Mouse (Mus musculus): Measurements from ENCODE around the gene Tm6sf2.

The Tm6sf2 gene

GRCm38 (mm10) chr8:70092786-70093185 lies 20.1 kb downstream of the Tm6sf2 start:
- DNase-seq, result no peak

DNA sequence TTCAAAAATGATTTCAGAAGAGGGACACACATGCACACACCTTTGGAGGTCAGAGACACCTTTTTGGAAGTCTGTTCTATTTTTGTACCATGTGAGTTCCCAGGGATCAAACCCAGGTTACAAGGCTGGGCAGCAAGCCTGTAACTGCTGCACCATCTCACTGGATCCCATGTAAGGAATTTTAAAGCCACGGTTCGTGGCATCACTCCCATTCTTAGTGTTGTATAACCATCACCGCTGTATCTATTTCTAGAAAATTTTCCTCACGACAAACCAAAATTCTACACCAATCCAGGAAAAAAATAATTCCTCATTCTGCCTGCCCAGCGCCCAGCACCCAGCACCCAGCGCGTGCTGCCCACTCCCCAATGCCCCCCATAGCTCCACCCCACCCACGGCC lies 26.6 kb downstream of the Tm6sf2 start:
- DNase-seq, result no peak

DNA sequence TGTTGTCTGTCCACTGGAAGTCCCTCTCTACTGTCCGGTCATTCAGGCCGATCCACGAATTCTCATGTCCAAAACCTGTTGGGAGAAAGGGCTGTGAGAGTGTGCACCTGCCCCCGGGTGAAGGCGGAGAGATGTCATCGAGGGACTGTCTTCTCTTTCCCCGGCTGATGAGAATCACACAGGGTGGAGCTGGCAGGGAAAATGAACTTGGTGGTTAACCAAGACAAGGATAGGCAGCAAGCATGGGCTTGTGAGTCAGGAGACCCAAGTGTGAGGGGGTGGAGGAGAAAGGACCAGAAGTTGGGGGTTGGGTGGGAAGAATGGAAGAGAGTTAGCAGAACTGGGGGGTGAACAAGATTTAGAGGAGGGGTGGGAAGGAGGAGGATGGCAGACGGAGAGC lies 27.5 kb downstream of the Tm6sf2 start:
- no peak for DNase-seq

DNA sequence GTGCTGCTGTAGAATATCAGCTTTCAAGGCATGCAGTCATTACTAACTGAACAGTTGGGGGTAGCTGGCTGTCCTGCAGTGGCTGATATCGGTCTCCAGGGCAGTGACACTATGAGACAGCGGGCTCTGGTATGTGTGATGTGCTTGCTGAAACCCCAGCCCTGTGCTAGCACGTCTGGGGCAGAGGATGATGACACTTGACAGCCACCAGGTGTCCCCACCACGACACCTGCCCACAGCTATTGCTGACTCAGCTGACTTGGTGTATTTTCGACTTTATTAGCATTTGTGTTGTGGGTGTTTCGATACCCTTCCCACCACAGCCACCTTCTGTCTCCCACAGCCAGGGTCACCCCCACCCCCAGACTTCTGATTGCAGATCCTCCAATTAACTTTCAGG lies 31.8 kb downstream of the Tm6sf2 start:
- DNase-seq, result no peak

DNA sequence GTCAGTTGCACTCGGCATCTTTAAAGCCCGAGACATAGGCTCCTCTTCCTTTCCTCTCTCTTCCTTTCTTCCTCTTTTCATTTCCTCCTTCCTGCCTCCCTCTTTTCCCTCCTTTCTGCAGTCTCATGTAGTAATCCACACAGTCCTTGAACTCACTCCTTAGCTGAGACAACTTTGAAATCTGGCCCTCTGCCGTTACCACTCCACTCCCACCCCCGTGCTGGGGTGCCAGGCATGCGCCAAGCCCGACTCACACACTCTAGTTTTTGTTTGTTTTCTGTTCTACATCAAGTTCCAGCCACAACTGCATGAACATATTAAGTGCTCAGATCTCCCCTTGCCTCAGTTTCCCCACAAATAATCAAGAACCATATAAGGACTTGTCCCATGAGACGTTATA lies 32.2 kb downstream of the Tm6sf2 start:
- no peak for DNase-seq

DNA sequence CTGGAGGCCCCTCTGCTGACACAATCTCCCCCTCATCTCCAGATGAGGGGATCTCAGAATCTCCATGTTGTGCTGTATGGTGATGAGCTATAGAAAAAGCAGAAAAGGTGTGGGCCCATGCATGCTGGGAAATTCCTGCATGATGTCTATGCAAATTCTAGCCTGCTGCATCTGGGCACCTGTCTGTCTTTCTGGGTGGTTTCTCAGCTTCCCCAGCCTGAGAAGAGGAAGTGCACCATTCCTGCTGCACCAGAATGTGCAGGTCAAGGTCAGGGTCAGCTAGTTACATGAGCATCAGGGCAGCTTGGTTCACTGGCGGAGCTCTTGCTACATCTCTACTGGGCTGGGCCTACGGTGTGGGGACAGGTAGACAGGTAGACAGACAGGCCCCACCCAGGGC lies 37.7 kb downstream of the Tm6sf2 start:
- DNase-seq, result no peak

GRCm38 (mm10) chr8:70111192-70111795 lies 38.6 kb downstream of the Tm6sf2 start:
- DNase-seq, result no peak

DNA sequence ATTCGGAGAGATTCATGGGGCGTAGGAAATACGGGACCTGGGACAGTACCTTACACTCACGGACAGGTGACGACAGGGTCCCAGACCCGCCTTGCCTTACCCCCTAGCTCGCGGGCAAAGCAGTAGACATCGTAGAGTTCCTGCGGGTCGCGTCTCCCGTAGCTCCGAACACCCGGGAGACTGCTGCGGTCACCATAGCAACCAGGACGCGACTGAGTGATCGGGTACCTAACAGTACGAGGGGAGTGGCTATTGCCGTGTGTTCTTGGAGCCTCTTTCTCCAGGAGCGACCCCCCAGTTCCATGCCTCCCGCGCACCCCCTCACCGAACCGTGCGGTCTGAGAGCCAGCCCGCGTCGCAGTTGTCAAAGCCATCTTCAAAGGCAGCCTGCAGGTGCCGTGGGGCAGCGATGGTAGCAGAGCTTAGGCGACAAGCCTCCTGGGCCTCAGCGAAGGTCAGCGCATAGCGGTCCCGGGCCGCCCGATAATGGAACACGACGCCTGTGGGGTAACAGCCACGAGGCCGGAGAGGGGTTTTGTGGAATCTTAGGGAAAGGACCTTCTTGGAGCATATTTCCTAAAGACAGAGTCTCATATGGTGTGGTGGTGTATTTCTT lies 39.8 kb downstream of the Tm6sf2 start:
- no peak for DNase-seq

- no peak for DNase-seq
Observed at GRCm38 (mm10) chr8:70114488-70114887, 41.8 kb downstream of the Tm6sf2 start.

DNA sequence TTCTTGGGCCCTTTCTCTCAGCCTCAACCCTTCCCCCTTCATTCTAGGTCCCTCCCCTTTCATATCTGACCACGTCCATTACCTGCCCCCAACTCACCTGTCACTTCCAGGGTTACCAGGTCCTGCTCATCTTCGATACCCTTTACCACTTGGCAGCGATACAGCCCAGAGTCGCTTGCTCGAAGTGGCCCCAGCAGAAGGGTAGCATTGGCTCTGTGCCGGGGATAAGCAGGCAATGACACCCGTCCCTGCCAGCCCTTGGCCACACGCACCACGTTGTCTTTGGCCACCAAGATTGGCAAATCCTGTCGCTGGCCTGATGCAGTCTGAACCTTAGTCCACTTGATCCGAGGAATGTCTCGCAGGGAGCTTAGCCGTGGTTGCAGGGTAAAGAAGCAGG lies 42.2 kb downstream of the Tm6sf2 start:
- DNase-seq, result no peak

DNA sequence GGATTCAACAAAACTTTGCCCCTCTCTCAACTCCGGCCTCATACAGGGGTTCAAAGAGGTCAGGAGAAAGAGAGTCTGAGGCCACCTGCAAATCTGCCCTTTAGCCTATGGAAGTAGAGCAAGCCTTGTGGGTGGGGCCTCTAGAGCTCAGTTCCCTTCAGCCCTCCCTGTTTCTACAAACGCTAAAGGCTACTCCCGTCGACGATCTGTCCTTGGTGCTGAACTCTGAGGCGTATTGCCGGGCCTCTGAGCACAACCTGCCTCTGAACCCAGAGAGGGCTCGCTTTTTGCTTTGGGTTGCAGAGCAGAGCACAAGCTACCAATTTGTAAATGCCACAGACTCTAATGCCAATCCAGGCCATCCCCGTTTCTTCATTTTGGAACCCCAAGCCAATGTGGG lies 44.9 kb downstream of the Tm6sf2 start:
- DNase-seq, result no peak

GRCm38 (mm10) chr8:70118726-70119700 lies 46.3 kb downstream of the Tm6sf2 start:
- no peak for DNase-seq

DNA sequence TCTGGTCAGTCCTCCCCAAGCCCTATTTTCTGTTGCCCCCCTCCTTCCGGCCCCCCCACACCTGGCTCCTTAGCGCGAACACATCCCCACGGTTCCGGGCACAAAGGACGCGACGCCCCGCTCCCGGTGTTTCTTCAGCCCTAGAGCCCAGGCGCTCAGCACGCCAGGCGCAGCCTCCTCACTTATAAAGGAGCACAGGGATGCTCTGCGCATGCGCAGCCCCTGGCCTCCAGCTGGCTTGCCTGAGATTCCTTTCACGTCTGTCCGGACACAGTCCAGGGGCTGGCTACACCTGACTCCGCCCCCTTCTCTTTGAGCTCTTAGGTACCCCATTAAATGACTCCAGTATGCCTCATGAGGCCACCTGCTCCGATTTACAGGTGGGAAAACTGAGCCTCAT lies 47.9 kb downstream of the Tm6sf2 start, which contains the start of gene Ncan:
Gene Ncan (minus strand): TSS at position 207 of the 400 bp plus-strand sequence.
- DNase-seq, result peak; percentile 83

GRCm38 (mm10) chr8:70122863-70123262 lies 50.1 kb downstream of the Tm6sf2 start:
- no peak for DNase-seq

DNA sequence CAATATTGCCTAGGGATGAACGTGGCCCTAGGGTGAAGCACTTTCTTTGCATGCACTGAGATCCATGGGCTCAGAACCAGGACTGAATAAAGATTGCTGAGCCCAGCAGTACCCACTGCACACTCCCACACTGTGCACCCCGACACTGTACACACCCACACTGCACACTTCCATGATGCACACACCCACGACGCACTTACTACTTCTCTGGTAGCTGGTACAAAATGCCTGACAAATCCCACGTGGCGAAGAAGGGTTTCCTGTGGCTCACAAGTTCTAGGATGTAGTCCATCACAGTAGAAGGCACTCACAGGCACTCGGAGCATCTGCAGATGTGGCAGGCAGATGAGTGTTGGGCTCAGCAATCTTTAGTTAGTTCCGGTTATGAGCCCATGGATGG lies 52.3 kb downstream of the Tm6sf2 start:
- no peak for DNase-seq

DNA sequence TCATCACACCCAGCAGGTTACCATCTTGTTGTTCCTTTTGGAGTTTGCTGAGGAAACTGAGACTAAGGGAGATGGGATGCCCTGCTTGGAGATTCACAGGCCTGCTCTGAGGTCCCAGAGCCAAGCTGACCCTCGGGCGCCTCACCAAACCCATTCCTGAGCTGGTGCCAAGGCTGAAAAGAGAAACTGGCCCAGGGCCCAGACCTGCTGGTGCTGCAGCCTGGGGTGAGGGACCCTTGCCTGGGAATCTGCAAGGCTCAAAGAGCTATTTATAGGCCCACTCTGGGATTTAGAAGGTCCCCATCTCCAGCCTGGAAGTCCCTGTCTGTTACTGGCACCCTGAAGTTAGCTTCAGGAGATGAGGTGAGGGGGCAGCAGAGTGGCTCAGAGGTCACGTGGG lies 55.7 kb downstream of the Tm6sf2 start:
- no peak for DNase-seq

DNA sequence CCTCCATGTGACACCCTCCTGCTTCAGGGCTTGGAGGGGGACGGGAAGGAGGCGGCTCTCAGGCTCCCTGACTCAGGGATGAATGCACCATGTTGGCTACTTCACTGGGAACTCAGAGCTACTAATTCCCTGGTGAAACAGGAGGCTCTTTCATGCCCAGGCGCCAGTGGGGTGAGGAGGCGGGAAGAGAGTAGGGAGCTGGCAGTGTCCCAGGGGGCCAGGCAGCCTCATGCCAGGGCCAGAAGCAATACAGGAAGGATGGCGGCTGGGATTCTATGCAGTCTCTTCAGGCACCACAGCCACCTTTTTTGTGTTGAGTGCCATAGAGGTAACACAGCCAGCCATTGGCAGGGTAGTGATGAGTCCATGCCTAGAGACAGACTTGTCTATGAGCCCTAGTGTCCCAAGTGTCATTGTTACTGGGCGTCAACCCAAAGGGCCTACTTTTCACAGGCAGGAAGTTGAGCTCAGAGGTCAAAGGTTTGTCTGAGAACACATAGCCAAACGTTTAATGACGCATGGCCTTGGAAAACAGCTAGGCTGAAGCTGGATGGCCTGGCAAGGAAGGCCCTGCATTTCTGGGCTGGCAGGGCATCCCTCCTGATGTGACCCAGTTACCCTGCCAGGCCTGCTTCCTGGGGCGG lies 56.7 kb downstream of the Tm6sf2 start:
- DNase-seq, result peak; percentile 47
